Mouse (Mus musculus) spleen, postnatal 10 days (tissue): Measurements from ENCODE around the gene Nsf.
"Not testable (repeated sequence)": the region's sequence is repeated elsewhere in the genome, so short reads cannot be mapped to it uniquely, and the experiment has no call there.

ENCODE experiments used
- DNase-seq, 2 experiments: peaks; one replicate each; pipeline ENCODE4 v3.0.0; 2021 to 2022; ENCODE audit warnings: low spot score in 2 of 2

Gene Nsf

GRCm38 (mm10) chr11:103892831-103893230 lies 61.0 kb downstream of the Nsf start:
- DNase-seq: no peak

GRCm38 (mm10) chr11:103891781-103892180 lies 62.1 kb downstream of the Nsf start:
- DNase-seq: no peak

GRCm38 (mm10) chr11:103890337-103891186 lies 63.3 kb downstream of the Nsf start:
- no peak for DNase-seq

- DNase-seq: no peak
These were observed 66.0 kb downstream of the Nsf start for GRCm38 (mm10) chr11:103887724-103888410.

- no peak for DNase-seq
These were observed 69.0 kb downstream of the Nsf start for GRCm38 (mm10) chr11:103884749-103885383.

GRCm38 (mm10) chr11:103883793-103884192 lies 70.1 kb downstream of the Nsf start:
- DNase-seq: no peak

- DNase-seq: not testable (repeated sequence)
These were observed 74.4 kb downstream of the Nsf start for GRCm38 (mm10) chr11:103879476-103879875.

- DNase-seq: no peak
These were observed 75.4 kb downstream of the Nsf start for GRCm38 (mm10) chr11:103878441-103878840.

- DNase-seq: no peak
These were observed 83.5 kb downstream of the Nsf start for GRCm38 (mm10) chr11:103870352-103870751.

GRCm38 (mm10) chr11:103867702-103868101 lies 86.2 kb downstream of the Nsf start:
- no peak for DNase-seq

GRCm38 (mm10) chr11:103865346-103865745 lies 88.5 kb downstream of the Nsf start:
- DNase-seq: no peak

GRCm38 (mm10) chr11:103864486-103864885 lies 89.4 kb downstream of the Nsf start:
- no peak for DNase-seq

- no peak for DNase-seq
These were observed 90.9 kb downstream of the Nsf start for GRCm38 (mm10) chr11:103862951-103863350.

- no peak for DNase-seq
These were observed 93.8 kb downstream of the Nsf start for GRCm38 (mm10) chr11:103859933-103860610.

- DNase-seq: no peak
These were observed 95.1 kb downstream of the Nsf start for GRCm38 (mm10) chr11:103858760-103859159.

- no peak for DNase-seq
These were observed 97.2 kb downstream of the Nsf start for GRCm38 (mm10) chr11:103856641-103857040.

GRCm38 (mm10) chr11:103854294-103854693 lies 99.6 kb downstream of the Nsf start:
- DNase-seq: no peak

GRCm38 (mm10) chr11:103853284-103853920 lies 100.5 kb downstream of the Nsf start:
- no peak for DNase-seq

GRCm38 (mm10) chr11:103852590-103853283 lies 101.1 kb downstream of the Nsf start:
- DNase-seq: no peak

- no peak for DNase-seq
These were observed 105.6 kb downstream of the Nsf start for GRCm38 (mm10) chr11:103848287-103848686.

GRCm38 (mm10) chr11:103840834-103841233 lies 113.0 kb downstream of the Nsf start:
- DNase-seq: no peak
